Mouse (Mus musculus) kidney, embryonic 15.5 days (tissue): ENCODE measurements around the gene Wfdc1. TPM values are rescaled to one million over a fixed set of nuclear protein-coding genes. Genes with fewer than 3 reads are reported as not detected.

ENCODE experiments used
- ATAC-seq: fragments of 200-750 bp; cut with Nextera tagmentation; replicated peaks from 2 replicates; pipeline ENCODE4 v1.8.0; 2017; ENCODE audit warnings: moderate TSS enrichment; ENCODE audit not compliant: low FRiP score
- H3K27ac ChIP-seq: fragments of 300-500 bp; sonication (generic); 2 replicates; pipeline ENCODE4 v1.5.1; 2015; ENCODE audit warnings: mild to moderate bottlenecking, inconsistent platforms
- H3K27me3 ChIP-seq: fragments of 300-500 bp; sonication (generic); 2 replicates; pipeline ENCODE4 v1.6.1; 2015; ENCODE audit warnings: inconsistent platforms
- H3K36me3 ChIP-seq: fragments of 300-500 bp; sonication (generic); 2 replicates; pipeline ENCODE4 v1.6.1; 2015; ENCODE audit warnings: inconsistent platforms
- H3K4me1 ChIP-seq: fragments of 300-500 bp; sonication (generic); 2 replicates; pipeline ENCODE4 v1.6.1; 2015; ENCODE audit warnings: inconsistent platforms
- H3K4me2 ChIP-seq: fragments of 300-500 bp; sonication (generic); 2 replicates; pipeline ENCODE4 v1.6.1; 2015; ENCODE audit warnings: moderate library complexity, mild to moderate bottlenecking, inconsistent platforms
- H3K4me3 ChIP-seq: fragments of 300-500 bp; sonication (generic); replicated peaks from 2 replicates; pipeline ENCODE4 v1.5.1; 2015; ENCODE audit warnings: mild to moderate bottlenecking, inconsistent platforms
- H3K9ac ChIP-seq: fragments of 300-500 bp; sonication (generic); 2 replicates; pipeline ENCODE4 v1.6.1; 2015; ENCODE audit warnings: mild to moderate bottlenecking, inconsistent platforms
- H3K9me3 ChIP-seq: fragments of 300-500 bp; sonication (generic); replicated peaks from 2 replicates; pipeline ENCODE4 v1.6.1; 2016; ENCODE audit warnings: inconsistent platforms
- WGBS: fragments of 180-500 bp; shearing (Covaris S2); methylation state at CpG from one replicate; pipeline ENCODE4 v1.1.7; 2015; ENCODE audit warnings: mixed read lengths; 5-methylcytosine and 5-hydroxymethylcytosine counted together
- polyA plus RNA-seq: library from polyadenylated mRNA; unstranded; fragments of >200 nt; fragmentation: Nextera tagmentation; extraction: Ambion mirVana; gene quantifications from 2 replicates; pipeline ENCODE4 v1.2.1, GENCODE M21; 2015

Wfdc1 gene
- polyA plus RNA-seq, 1 experiment from 2014 or later: 3.0 TPM

DNA sequence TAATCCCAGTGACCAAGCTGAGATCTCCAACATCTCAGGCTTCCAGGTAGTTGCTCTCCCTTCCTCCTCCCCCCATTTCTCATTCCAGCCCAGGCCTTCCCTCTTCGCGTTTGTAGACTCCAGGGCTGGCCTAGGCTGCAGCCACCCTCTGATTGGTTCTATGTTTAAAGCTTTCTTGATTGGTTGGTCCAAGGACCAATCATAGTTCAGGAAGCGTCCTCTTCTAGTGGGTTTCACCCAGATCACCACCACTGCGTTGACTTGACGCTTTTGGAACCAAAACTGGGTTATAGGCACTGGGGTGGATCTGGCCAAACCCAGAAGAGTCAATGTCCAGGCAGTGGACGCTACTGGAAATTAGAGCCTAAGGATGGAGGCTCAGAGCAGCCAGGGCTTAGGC is 56.2 kb downstream of the Wfdc1 start:
- H3K4me2 ChIP-seq: no peak overlapping the region
- no peak overlapping the region for H3K9ac ChIP-seq
- 62% methylated on average over 6 of the region's 6 CpGs for WGBS
- no peaks in the 10 kb centered on the region for H3K27me3 ChIP-seq
- H3K9me3 ChIP-seq: no peaks in the 10 kb centered on the region
- ATAC-seq: no peak
- no peaks in the 10 kb centered on the region for H3K4me1 ChIP-seq
- H3K27ac ChIP-seq: no peak overlapping the region
- H3K36me3 ChIP-seq: no peaks in the 10 kb centered on the region
- no peak overlapping the region for H3K4me3 ChIP-seq

- no peaks in the 10 kb centered on the region for H3K9me3 ChIP-seq
- ATAC-seq: no peak
- no peaks in the 10 kb centered on the region; the same call in 1 of the 2 replicates for H3K27me3 ChIP-seq
- H3K4me3 ChIP-seq: no peak overlapping the region
- H3K4me1 ChIP-seq: no peaks in the 10 kb centered on the region
- no peak overlapping the region for H3K9ac ChIP-seq
- 63% methylated on average over 4 of the region's 4 CpGs for WGBS
- H3K27ac ChIP-seq: no peak overlapping the region
- H3K36me3 ChIP-seq: no peaks in the 10 kb centered on the region
- H3K4me2 ChIP-seq: no peak overlapping the region
Measured at GRCm38 (mm10) chr8:119723676-119724075, 57.5 kb downstream of the Wfdc1 start.

DNA sequence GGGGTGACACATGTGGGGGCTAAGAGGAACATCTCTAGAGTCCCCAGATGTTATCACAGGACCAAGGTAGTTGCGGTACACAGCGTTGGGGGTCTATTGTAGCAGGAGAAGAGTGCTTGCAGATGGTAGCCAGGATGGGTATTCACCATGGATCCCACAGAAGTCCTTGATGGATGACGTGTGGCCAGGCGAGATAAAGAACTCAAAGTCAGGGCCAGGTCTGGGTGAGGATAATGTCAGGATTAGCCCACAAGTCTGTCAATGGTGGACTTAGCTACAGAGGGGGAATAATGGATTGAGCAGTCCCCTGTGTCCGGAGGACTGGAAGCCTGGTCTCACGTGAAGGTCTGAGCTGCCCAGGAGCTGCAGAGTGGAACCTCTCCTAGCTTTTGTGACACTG is 58.4 kb downstream of the Wfdc1 start:
- no peak overlapping the region for H3K4me3 ChIP-seq
- H3K9ac ChIP-seq: no peak overlapping the region
- ATAC-seq: no peak
- no peak overlapping the region for H3K4me2 ChIP-seq
- H3K27me3 ChIP-seq: no peaks in the 10 kb centered on the region; the same call in 1 of the 2 replicates
- H3K27ac ChIP-seq: no peak overlapping the region
- no peaks in the 10 kb centered on the region for H3K4me1 ChIP-seq
- no peaks in the 10 kb centered on the region for H3K9me3 ChIP-seq
- 91% methylated on average over 6 of the region's 6 CpGs for WGBS
- no peaks in the 10 kb centered on the region for H3K36me3 ChIP-seq

DNA sequence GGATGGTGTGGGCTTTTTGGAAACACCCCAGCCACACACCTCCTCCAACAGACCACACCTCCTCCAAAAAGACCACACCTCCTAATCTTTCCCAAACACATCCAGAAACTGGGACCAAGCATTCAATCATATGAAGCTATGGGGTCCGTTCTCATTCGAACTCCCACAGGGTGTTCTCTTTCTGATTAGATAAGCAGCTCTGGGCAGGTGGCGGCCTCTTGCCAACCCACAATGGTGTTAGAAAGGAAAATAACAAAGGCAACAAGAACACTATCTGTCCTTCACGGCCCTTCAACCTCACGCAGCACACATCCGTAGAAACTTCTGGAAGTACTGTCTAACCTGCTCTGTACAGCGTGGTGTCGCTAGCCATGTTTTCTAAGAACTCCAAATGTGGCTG is 60.9 kb downstream of the Wfdc1 start:
- Histone ChIP-seq H3K9ac (no peak overlapping the region), H3K4me2 (no peak overlapping the region), H3K9me3 (no peaks in the 10 kb centered on the region), H3K27ac (no peak overlapping the region), H3K4me1 (no peaks in the 10 kb centered on the region), H3K4me3 (no peak overlapping the region), H3K36me3 (no peaks in the 10 kb centered on the region), H3K27me3 (no peaks in the 10 kb centered on the region; the same call in 1 of the 2 replicates)
- WGBS: 90% methylated on average over 8 of the region's 8 CpGs
- no peak for ATAC-seq

- no peaks in the 10 kb centered on the region; the same call in 1 of the 2 replicates for H3K27me3 ChIP-seq
- WGBS: 86% methylated on average over 8 of the region's 8 CpGs
- ATAC-seq: no peak
- no peak overlapping the region for H3K27ac ChIP-seq
- H3K9me3 ChIP-seq: no peaks in the 10 kb centered on the region
- no peak overlapping the region for H3K9ac ChIP-seq
- H3K36me3 ChIP-seq: no peaks in the 10 kb centered on the region
- H3K4me2 ChIP-seq: no peak overlapping the region
- H3K4me1 ChIP-seq: no peaks in the 10 kb centered on the region
- no peak overlapping the region for H3K4me3 ChIP-seq
Measured at GRCm38 (mm10) chr8:119728351-119728895, 62.3 kb downstream of the Wfdc1 start.

GRCm38 (mm10) chr8:119732072-119732471 is 65.9 kb downstream of the Wfdc1 start:
- Histone ChIP-seq H3K4me3 (no peak overlapping the region), H3K27me3 (no peaks in the 10 kb centered on the region; the same call in 1 of the 2 replicates), H3K9me3 (no peaks in the 10 kb centered on the region), H3K9ac (no peak overlapping the region), H3K36me3 (no peaks in the 10 kb centered on the region), H3K27ac (no peak overlapping the region), H3K4me1 (no peaks in the 10 kb centered on the region), H3K4me2 (no peak overlapping the region)
- WGBS: 87% methylated on average over 13 of the region's 13 CpGs
- no peak for ATAC-seq

- no peaks in the 10 kb centered on the region for H3K27me3 ChIP-seq
- H3K36me3 ChIP-seq: no peaks in the 10 kb centered on the region
- H3K9ac ChIP-seq: no peak overlapping the region
- no peak overlapping the region for H3K4me3 ChIP-seq
- ATAC-seq: no peak
- H3K9me3 ChIP-seq: no peaks in the 10 kb centered on the region
- H3K4me1 ChIP-seq: 0 out of 2 replicates have a peak, but pooled peaks cover 3% of the 10 kb centered on the region
- no peak overlapping the region for H3K27ac ChIP-seq
- no peak overlapping the region for H3K4me2 ChIP-seq
- 88% methylated on average over 10 of the region's 10 CpGs for WGBS
Measured at GRCm38 (mm10) chr8:119736348-119736917, 70.3 kb downstream of the Wfdc1 start.

- Histone ChIP-seq H3K4me3 (no peak overlapping the region), H3K9ac (no peak overlapping the region), H3K36me3 (no peaks in the 10 kb centered on the region), H3K27me3 (no peaks in the 10 kb centered on the region), H3K4me2 (no peak overlapping the region), H3K9me3 (no peaks in the 10 kb centered on the region), H3K4me1 (0 out of 2 replicates have a peak, but pooled peaks cover 3% of the 10 kb centered on the region), H3K27ac (no peak overlapping the region)
- 84% methylated on average over 11 of the region's 11 CpGs for WGBS
- no peak for ATAC-seq
Measured at GRCm38 (mm10) chr8:119737093-119737900, 71.1 kb downstream of the Wfdc1 start.

Other genes with a start within 250 kb of the Wfdc1 start
- gene Osgin1, start 232.2 kb upstream of the Wfdc1 start, polyA plus RNA-seq: 2.0 and 3.5 TPM in 2 replicates
- gene Necab2, start 219.6 kb upstream of the Wfdc1 start, polyA plus RNA-seq: 2.3 and 3.3 TPM in 2 replicates
- 0.08 TPM in 1 of 2 replicates, not detected in the other for gene Slc38a8, start 164.7 kb upstream of the Wfdc1 start, polyA plus RNA-seq
- gene Mbtps1, start 107.6 kb upstream of the Wfdc1 start, polyA plus RNA-seq: 115 and 123 TPM in 2 replicates
- 31.3 and 32.5 TPM in 2 replicates for gene Hsdl1, start 91.2 kb upstream of the Wfdc1 start, polyA plus RNA-seq
- 0.23 and 0.28 TPM in 2 replicates for gene Dnaaf1, start 91.1 kb upstream of the Wfdc1 start, polyA plus RNA-seq
- gene Taf1c, start 61.1 kb upstream of the Wfdc1 start, polyA plus RNA-seq: 10.8 and 12.9 TPM in 2 replicates
- gene Adad2, start 53.6 kb upstream of the Wfdc1 start, polyA plus RNA-seq: not detected in 2 replicates
- gene Kcng4, start 30.7 kb upstream of the Wfdc1 start, polyA plus RNA-seq: 0.05 TPM in 1 of 2 replicates, not detected in the other
- gene Atp2c2, start 33.6 kb downstream of the Wfdc1 start, polyA plus RNA-seq: 1.6 and 2.7 TPM in 2 replicates
- 14.9 and 15.0 TPM in 2 replicates for gene Tldc1, start 112.1 kb downstream of the Wfdc1 start, polyA plus RNA-seq
- 99.2 and 138 TPM in 2 replicates for gene Cotl1, start 174.2 kb downstream of the Wfdc1 start, polyA plus RNA-seq
- gene Klhl36, start 195.9 kb downstream of the Wfdc1 start, polyA plus RNA-seq: 16.7 and 18.4 TPM in 2 replicates
- gene Usp10, start 244.0 kb downstream of the Wfdc1 start, polyA plus RNA-seq: 148 and 167 TPM in 2 replicates
- gene Gm20388, start 244.5 kb downstream of the Wfdc1 start, polyA plus RNA-seq: 0.99 and 7.4 TPM in 2 replicates